Mouse (Mus musculus): Measurements from ENCODE around the gene Vwa5b2. TPM values are rescaled to one million over a fixed set of nuclear protein-coding genes. Genes with fewer than 3 reads are reported as not detected.

The Vwa5b2 gene
- total RNA-seq, 2 experiments from 2014 or later, result 1.9 to 4.8 TPM

Small RNA genes within 50 kb of the gene (microRNA-seq; reads per million reads assigned to microRNA genes)
- gene Mir1224, result 8.3 reads per million, percentile 12 among the genes with 10 or more reads in this experiment

Other genes starting within 250 kb of the Vwa5b2 start
- 10 to 100 TPM; 43.6 to 59.3 TPM for gene Abcc5, start 163.1 kb upstream of the Vwa5b2 start, total RNA-seq (2021)
- gene Eif2b5, start 90.7 kb upstream of the Vwa5b2 start, total RNA-seq (2021), result 10 to 100 TPM; 56.6 to 61.4 TPM
- 10 to 100 TPM; 38.9 to 43.5 TPM for gene Dvl3, start 72.5 kb upstream of the Vwa5b2 start, total RNA-seq (2021)
- 100 to 1,000 TPM; 277 to 296 TPM for gene Ap2m1, start 54.0 kb upstream of the Vwa5b2 start, total RNA-seq (2021)
- 10 to 100 TPM; 71.2 to 78.8 TPM for gene Abcf3, start 40.9 kb upstream of the Vwa5b2 start, total RNA-seq (2021)
- 10 to 100 TPM in 1 of 2 experiments, 1 to 10 TPM in 1; 9.3 to 10.7 TPM for gene Eef1akmt4, start 22.1 kb downstream of the Vwa5b2 start, total RNA-seq (2021)
- gene Gm49333, start 22.1 kb downstream of the Vwa5b2 start, total RNA-seq (2021), result not detected
- gene Alg3, start 22.3 kb downstream of the Vwa5b2 start, total RNA-seq (2021), result 10 to 100 TPM; 16.8 to 17.9 TPM
- 10 to 100 TPM; 11.0 to 23.4 TPM for gene Camk2n2, start 31.8 kb downstream of the Vwa5b2 start, total RNA-seq (2021)
- gene Ece2, start 40.4 kb downstream of the Vwa5b2 start, total RNA-seq (2021), result 1 to 10 TPM; 7.5 to 9.1 TPM
- 100 to 1,000 TPM; 196 to 198 TPM for gene Psmd2, start 62.2 kb downstream of the Vwa5b2 start, total RNA-seq (2021)
- gene Eif4g1, start 78.8 kb downstream of the Vwa5b2 start, total RNA-seq (2021), result 100 to 1,000 TPM; 366 to 393 TPM
- 10 to 100 TPM; 12.8 to 15.1 TPM for gene Fam131a, start 103.8 kb downstream of the Vwa5b2 start, total RNA-seq (2021)
- gene Polr2h, start 128.2 kb downstream of the Vwa5b2 start, total RNA-seq (2021), result 10 to 100 TPM; 26.0 to 31.7 TPM
- gene Clcn2, start 128.3 kb downstream of the Vwa5b2 start, total RNA-seq (2021), result 10 to 100 TPM; 15.2 to 26.5 TPM
- gene Chrd, start 143.7 kb downstream of the Vwa5b2 start, total RNA-seq (2021), result 1 to 10 TPM; 5.2 to 6.0 TPM
- 1 to 10 TPM; 2.5 to 3.3 TPM for gene Thpo, start 145.0 kb downstream of the Vwa5b2 start, total RNA-seq (2021)